Mouse (Mus musculus) kidney, postnatal 4 days (tissue): Measurements from ENCODE around the gene Nt5c3b.

Experiments used
- DNase-seq, 2 experiments: peaks; one replicate each; pipeline ENCODE4 v3.0.0; 2021; ENCODE audit warnings: mixed read lengths in 2 of 2

Gene Nt5c3b

GRCm38 (mm10) chr11:100426820-100427219 is 14.8 kb downstream of the Nt5c3b start:
- no peak for DNase-seq

DNA sequence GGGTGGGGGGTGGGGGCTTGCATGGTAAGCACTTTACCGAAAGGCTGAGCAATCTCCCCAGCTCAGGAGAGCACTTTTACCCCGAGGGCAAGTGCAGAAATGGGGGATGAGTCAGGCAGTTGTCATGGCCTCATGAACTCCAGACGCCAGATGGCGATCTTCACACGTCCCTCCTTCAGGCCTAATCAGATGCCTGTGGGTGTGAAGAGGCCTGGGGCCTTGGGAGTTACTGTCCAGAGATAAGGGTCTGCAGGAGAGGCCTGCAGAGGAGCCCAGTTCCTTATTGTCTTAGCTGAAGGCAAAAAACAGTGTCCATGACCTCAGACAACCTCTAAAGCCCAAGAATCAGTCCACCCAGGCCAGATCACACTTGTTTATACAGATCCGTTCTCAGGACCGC is 15.8 kb downstream of the Nt5c3b start:
- DNase-seq: peak; percentile 84 to 88

DNA sequence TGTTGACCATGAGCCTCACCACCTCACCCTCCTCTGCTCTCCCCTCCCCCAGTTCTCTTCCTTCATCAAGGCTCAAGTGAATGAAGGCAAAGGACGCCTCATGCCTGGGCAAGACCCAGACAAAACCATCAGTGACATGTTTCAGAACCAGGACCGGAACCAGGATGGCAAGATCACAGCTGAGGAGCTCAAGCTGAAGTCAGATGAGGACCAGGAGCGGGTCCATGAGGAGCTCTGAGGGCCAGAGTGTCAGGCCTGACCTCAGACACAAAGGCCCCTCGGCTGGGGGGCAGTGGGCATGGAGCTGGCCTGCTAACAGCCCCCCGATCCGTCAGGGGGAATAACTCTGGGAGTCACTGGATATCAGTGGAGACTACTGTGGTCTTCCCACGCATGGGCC is 17.8 kb downstream of the Nt5c3b start:
- no peak for DNase-seq

- peak; percentile 44 to 64 for DNase-seq
Measured at GRCm38 (mm10) chr11:100421537-100421936, 20.1 kb downstream of the Nt5c3b start.

- DNase-seq: peak; percentile 79 to 87
Measured at GRCm38 (mm10) chr11:100414914-100415822, 26.4 kb downstream of the Nt5c3b start, which contains the start of gene Fkbp10. Fkbp10 (plus strand) TSS chr11:100415697.

- DNase-seq: peak; percentile 90 to 94
Measured at GRCm38 (mm10) chr11:100414021-100414913, 27.3 kb downstream of the Nt5c3b start, which contains the start of gene P3h4. P3h4 (minus strand) TSS chr11:100414836.

GRCm38 (mm10) chr11:100413541-100413940 is 28.1 kb downstream of the Nt5c3b start:
- DNase-seq: no peak

DNA sequence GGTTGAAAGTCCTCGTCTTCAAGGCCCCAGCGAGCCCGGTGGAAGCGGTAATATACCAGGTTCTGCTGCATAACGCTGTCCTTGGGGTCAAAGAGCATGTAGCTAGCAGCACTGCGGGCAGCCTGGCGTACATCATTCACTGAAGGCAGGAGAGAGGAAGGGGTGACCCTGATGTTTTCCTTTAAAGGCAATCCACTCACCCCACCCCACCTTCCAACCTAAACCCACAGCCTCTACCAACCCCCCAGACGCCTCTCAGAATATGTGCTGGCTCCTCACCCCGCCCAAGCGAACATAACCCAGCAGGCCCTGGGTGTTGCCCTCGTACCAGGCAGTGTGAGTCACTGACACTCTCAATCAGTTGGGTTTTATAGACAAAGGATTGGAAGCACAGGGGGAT is 29.9 kb downstream of the Nt5c3b start:
- peak in 1 of 2 experiments; percentile 46 for DNase-seq

- DNase-seq: no peak
Measured at GRCm38 (mm10) chr11:100409686-100410085, 31.9 kb downstream of the Nt5c3b start.

DNA sequence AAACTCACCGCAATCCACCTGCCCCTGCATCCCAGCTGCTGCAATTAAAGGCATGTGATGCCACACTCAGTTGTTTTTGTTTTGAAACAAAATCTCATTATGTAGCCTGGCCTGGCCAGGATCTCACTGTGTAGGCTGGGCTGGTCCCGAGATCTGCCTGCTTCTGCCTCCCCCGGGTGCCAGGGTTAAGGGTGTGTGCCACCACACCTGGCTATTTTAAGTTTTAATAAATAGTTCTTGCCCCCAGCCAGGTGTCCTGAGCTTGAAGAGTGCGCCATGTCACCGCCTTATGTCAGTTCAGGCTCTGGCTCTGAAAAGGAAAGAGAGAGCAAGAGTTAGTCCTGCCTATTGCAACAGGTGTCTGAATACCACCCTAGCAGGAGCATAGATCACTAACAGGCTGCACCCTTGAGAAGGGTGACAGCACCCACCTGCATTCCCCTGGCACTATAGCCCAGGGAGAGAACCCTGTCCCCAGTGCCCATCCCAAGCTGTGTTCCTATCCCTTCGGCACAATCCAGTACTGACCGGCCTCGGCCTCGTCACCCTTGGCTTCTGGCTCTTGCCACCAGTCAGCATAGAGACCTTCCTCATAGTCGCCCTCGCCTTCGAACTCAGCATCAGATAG is 32.7 kb downstream of the Nt5c3b start:
- no peak for DNase-seq

GRCm38 (mm10) chr11:100408076-100408834 is 33.4 kb downstream of the Nt5c3b start:
- DNase-seq: peak; percentile 82 to 86

DNA sequence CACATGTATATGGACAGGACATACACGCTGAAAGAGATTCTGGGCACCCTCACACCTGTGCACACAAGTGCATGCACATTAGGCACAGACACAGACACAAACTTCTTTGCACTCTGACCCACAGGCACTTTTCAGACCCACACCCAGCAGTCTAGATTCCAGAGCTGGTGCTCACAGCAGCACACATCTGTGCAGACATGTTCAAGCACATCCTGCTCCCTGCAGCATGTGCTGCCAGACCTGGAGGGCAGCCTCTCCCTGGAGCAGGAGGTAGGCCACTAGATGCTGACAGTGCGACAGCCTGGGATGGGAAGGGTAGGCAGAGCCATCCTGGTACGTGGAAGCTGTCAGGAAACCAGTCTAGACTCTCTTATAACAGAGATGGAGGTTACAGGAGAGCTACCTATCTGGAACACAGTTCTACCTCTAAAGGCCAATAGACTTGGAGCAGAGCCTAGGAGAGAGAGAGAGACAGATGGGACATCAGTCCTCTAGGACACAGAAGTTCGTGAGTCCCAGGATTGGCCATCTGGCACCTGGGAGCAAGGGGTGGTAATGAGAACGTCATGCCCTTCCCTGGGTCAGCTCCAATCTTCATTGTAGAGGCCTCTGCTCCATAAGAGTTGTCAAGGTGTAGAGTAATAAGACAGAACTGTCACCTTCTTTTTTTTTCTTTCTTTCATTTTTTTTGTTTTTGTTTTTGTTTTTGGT is 34.5 kb downstream of the Nt5c3b start:
- no peak for DNase-seq

- no peak for DNase-seq
Measured at GRCm38 (mm10) chr11:100406273-100406672, 35.3 kb downstream of the Nt5c3b start.

- DNase-seq: no peak
Measured at GRCm38 (mm10) chr11:100404456-100405074, 37.0 kb downstream of the Nt5c3b start.

GRCm38 (mm10) chr11:100403445-100404134 is 38.0 kb downstream of the Nt5c3b start:
- no peak for DNase-seq

GRCm38 (mm10) chr11:100402682-100403081 is 38.9 kb downstream of the Nt5c3b start:
- peak in 1 of 2 experiments; percentile 53 for DNase-seq

DNA sequence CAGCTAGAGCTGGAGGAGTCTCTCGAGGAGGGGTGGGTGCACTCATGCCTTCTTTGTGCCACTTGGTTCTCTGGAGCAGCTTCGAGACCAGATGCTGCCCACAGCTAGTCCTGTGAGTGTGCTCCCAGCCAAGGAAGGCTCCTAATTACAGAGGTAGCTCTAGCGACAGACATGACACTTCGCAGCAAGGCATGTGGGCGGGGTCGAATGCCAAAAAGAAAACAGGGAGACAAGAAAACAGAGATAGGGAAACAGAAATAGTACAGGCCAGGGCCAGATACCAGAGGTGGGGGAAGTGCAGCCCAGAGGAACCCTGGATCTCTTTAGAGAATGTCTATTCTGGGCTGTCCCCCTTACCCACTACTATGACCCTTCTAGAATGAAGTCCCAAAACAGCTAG is 39.4 kb downstream of the Nt5c3b start:
- DNase-seq: peak in 1 of 2 experiments; percentile 43

- no peak for DNase-seq
Measured at GRCm38 (mm10) chr11:100400842-100401241, 40.8 kb downstream of the Nt5c3b start.

- DNase-seq: no peak
Measured at GRCm38 (mm10) chr11:100399727-100400538, 41.7 kb downstream of the Nt5c3b start.
